Mouse (Mus musculus) midbrain, embryonic 16.5 days (tissue): ENCODE measurements at regions not wholly inside any gene's neighbourhood (a gene's known extent, or its start where the extent isn't known, plus 50 kb on each side); places are given as distances from the start of the nearest gene placed in this dataset.

Experiments
- ATAC-seq: fragments of 200-750 bp; cut with Nextera tagmentation; 2 replicates; pipeline ENCODE4 v1.8.0; 2017; ENCODE audit warnings: moderate TSS enrichment
- H3K27ac ChIP-seq: fragments of 300-500 bp; sonication (generic); 2 replicates; pipeline ENCODE4 v1.5.1; 2014; ENCODE audit warnings: mild to moderate bottlenecking, low read length, mixed read lengths
- H3K27me3 ChIP-seq: fragments of 300-500 bp; sonication (generic); 2 replicates; pipeline ENCODE4 v1.6.1; 2014; ENCODE audit warnings: low read depth, low read length, mixed read lengths; ENCODE audit not compliant: control insufficient read depth, insufficient read depth
- H3K36me3 ChIP-seq: fragments of 300-500 bp; sonication (generic); 2 replicates; pipeline ENCODE4 v1.6.1; 2014; ENCODE audit warnings: mild to moderate bottlenecking, low read length, moderate library complexity, mixed read lengths; ENCODE audit not compliant: control insufficient read depth, insufficient read depth
- H3K4me1 ChIP-seq: fragments of 300-500 bp; sonication (generic); 2 replicates; pipeline ENCODE4 v1.6.1; 2014; ENCODE audit warnings: mild to moderate bottlenecking, low read length, mixed read lengths; ENCODE audit not compliant: control insufficient read depth, insufficient read depth
- H3K4me2 ChIP-seq: fragments of 300-500 bp; sonication (generic); 2 replicates; pipeline ENCODE4 v1.6.1; 2014; ENCODE audit warnings: mild to moderate bottlenecking, low read length, mixed read lengths
- H3K4me3 ChIP-seq: fragments of 300-500 bp; sonication (generic); 2 replicates; pipeline ENCODE4 v1.5.1; 2014; ENCODE audit warnings: low read depth, mild to moderate bottlenecking, low read length, moderate library complexity, mixed read lengths
- H3K9ac ChIP-seq: fragments of 300-500 bp; sonication (generic); 2 replicates; pipeline ENCODE4 v1.6.1; 2014; ENCODE audit warnings: low read depth, low read length, mixed read lengths
- H3K9me3 ChIP-seq: fragments of 300-500 bp; sonication (generic); replicated peaks from 2 replicates; pipeline ENCODE4 v1.6.1; 2014; ENCODE audit warnings: mild to moderate bottlenecking, low read length, mixed read lengths; ENCODE audit not compliant: control insufficient read depth, poor library complexity, severe bottlenecking
- WGBS: fragments of 180-500 bp; shearing (Covaris S2); extraction: QIAGEN DNeasy Blood & Tissue Kit; methylation state at CpG from one replicate; pipeline ENCODE4 v1.1.7; 2014; 5-methylcytosine and 5-hydroxymethylcytosine counted together

DNA sequence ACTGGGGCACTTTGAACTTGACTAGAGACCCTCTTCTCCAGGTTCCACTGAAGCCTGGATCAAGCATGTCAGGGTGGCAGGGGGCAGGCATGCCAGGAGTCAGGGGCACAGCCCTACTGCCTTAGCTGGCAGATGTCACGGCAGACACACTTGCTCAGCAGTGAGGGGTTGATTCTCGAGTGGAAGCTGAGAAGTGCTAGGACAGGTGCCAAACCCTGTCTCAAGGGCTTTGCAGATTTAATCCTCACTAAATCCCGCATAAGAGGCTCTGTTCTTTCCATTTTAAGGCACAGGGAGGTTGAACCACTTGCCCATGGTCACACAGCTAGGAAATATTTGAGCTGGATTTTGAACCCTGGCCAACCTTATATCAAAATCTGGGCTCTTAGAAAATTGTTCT is 223.5 kb upstream of the Mvb12b start:
- Histone ChIP-seq H3K36me3 (no peaks in the 10 kb centered on the region), H3K9ac (no peak overlapping the region), H3K9me3 (no peaks in the 10 kb centered on the region), H3K27me3 (no peaks in the 10 kb centered on the region), H3K4me2 (no peak overlapping the region), H3K27ac (no peak overlapping the region), H3K4me3 (no peak overlapping the region), H3K4me1 (peaks cover 14% of the 10 kb centered on the region)
- ATAC-seq: no peak
- 26% methylated on average over 3 of the region's 3 CpGs for WGBS

DNA sequence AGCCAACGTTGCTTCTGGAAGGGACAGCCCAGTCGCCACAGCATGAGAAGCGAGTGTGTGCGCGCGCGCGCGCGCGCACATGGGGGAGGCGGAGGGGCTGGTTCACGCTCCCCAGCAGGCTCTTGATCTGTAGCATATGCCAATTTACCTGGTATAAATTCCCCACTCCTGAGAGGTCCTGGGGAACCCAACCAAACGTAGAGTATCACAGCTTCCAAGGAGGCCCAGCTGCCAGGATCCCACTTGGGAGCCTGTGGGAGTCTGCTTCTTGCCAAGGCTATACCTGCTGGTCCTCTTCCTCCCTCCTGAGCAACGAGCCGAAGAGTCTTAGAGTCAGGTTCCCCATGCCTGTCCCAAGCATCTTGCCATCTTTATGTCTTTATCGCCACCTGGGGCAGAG is 222.8 kb upstream of the Mvb12b start:
- H3K27me3 ChIP-seq: no peaks in the 10 kb centered on the region
- H3K9ac ChIP-seq: no peak overlapping the region
- H3K36me3 ChIP-seq: no peaks in the 10 kb centered on the region
- no peak overlapping the region for H3K4me3 ChIP-seq
- H3K4me1 ChIP-seq: peaks cover 20% of the 10 kb centered on the region
- ATAC-seq: no peak
- no peaks in the 10 kb centered on the region for H3K9me3 ChIP-seq
- WGBS: 88% methylated on average over 17 of the region's 17 CpGs
- no peak overlapping the region for H3K4me2 ChIP-seq
- H3K27ac ChIP-seq: no peak overlapping the region

DNA sequence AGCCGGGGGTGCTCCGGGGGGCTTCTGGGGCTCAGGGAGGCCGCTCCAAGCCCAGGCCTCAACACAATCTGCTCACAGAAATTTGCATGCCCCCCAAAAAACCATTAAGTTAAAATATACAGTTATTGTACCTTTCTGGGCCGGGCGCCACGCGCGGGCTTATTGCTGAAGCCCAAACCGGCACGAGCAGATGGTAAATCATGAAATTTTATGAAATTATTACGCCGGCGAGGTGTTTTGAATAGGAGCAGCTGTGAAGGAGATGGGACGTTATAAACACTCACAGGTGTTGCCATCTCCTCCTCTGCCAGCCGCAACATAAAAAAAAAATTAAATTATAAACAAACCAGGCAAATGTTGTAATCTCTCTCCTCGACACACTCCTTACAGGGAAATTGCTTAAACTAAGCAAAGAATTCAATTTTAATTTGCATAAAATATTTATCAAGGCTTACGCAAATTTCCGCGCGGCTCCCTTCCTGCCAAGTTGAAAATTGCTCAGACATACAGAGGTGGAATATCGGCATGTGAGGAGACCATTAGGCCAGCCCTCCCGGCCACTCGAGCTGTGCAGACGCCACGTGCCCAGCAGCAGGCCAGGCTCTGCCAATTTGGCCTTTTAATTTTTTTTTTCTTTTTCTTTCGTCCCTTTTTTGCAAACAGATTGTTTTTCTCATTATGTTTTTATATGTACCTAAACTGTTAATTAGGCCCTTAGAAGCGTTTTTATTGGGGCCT is 220.0 kb upstream of the Mvb12b start:
- Histone ChIP-seq H3K36me3 (no peaks in the 10 kb centered on the region), H3K4me3 (no peak overlapping the region), H3K27ac (peak overlapping the region; percentile 91), H3K4me1 (peaks cover 20% of the 10 kb centered on the region), H3K27me3 (no peaks in the 10 kb centered on the region), H3K9ac (peak overlapping the region; percentile 44), H3K4me2 (peak overlapping the region; percentile 48), H3K9me3 (no peaks in the 10 kb centered on the region)
- ATAC-seq: peak; percentile 61; the same call in 1 of the 2 replicates
- WGBS: 28% methylated on average over 27 of the region's 27 CpGs

DNA sequence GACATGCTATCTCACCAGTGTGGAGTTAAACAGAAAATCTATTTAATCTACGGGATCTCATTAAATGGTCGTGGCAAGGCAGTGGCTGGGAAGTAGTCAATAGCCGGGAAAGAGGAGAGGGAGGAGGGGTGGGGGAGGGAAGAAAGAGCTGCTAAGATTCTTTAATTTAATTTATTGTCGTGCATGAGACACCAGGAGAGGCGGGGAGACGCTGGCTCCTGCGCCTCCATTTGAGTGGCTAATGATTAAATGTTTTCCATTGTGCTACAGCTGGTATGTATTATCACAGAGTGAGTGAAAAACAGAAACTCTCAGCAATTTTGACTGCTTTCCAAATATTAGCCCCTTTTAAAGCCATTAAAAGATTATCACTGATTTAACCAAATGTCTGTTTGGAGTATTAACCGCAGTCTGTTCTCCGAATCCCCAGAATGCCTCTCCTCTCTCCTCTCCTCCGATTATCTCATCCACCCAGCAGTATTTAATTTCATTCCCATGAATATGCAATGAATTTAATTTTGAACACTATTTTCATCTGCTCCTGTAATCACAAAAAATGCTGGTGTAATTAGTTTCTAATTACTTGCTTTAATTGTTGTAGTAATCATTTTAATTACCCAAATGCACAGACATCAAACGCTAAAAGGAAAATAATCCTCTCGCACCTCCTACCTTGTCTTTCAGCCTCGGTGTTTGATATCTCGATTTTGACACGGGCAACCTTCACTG is 219.3 kb upstream of the Mvb12b start:
- no peaks in the 10 kb centered on the region for H3K36me3 ChIP-seq
- H3K27me3 ChIP-seq: no peaks in the 10 kb centered on the region
- H3K9ac ChIP-seq: peak overlapping the region; percentile 44
- H3K9me3 ChIP-seq: no peaks in the 10 kb centered on the region
- H3K4me2 ChIP-seq: peak overlapping the region; percentile 48
- peaks cover 20% of the 10 kb centered on the region for H3K4me1 ChIP-seq
- peak; percentile 37; the same call in 1 of the 2 replicates for ATAC-seq
- peak overlapping the region; percentile 91 for H3K27ac ChIP-seq
- H3K4me3 ChIP-seq: peak overlapping the region; percentile 16; the same call in 1 of the 2 replicates
- 10% methylated on average over 15 of the region's 15 CpGs for WGBS

DNA sequence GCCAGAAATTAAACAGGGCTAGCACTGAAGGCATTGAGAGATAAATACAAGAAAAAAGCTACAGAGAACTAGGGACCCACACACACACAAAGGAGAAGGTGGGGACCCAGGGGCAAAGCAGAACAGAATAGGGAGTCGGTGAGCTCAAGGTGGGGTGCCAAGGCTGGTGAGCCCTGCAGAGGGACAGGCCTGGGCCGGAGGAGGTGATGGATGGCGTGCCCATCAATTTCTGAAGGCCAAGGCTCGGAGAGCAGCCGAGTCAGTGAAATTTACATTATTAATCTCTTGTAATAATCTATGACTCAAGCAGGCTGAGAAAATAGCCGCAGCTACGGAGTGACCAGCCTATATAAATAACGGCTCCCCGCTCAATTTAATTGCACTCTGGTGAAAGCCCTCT is 218.5 kb upstream of the Mvb12b start:
- Histone ChIP-seq H3K4me1 (peaks cover 20% of the 10 kb centered on the region), H3K27me3 (no peaks in the 10 kb centered on the region), H3K9me3 (no peaks in the 10 kb centered on the region), H3K27ac (peak overlapping the region; percentile 91), H3K4me3 (peak overlapping the region; percentile 16; the same call in 1 of the 2 replicates), H3K36me3 (no peaks in the 10 kb centered on the region), H3K4me2 (peak overlapping the region; percentile 48), H3K9ac (peak overlapping the region; percentile 40; the same call in 1 of the 2 replicates)
- ATAC-seq: peak; percentile 43; the same call in 1 of the 2 replicates
- 16% methylated on average over 9 of the region's 9 CpGs for WGBS

DNA sequence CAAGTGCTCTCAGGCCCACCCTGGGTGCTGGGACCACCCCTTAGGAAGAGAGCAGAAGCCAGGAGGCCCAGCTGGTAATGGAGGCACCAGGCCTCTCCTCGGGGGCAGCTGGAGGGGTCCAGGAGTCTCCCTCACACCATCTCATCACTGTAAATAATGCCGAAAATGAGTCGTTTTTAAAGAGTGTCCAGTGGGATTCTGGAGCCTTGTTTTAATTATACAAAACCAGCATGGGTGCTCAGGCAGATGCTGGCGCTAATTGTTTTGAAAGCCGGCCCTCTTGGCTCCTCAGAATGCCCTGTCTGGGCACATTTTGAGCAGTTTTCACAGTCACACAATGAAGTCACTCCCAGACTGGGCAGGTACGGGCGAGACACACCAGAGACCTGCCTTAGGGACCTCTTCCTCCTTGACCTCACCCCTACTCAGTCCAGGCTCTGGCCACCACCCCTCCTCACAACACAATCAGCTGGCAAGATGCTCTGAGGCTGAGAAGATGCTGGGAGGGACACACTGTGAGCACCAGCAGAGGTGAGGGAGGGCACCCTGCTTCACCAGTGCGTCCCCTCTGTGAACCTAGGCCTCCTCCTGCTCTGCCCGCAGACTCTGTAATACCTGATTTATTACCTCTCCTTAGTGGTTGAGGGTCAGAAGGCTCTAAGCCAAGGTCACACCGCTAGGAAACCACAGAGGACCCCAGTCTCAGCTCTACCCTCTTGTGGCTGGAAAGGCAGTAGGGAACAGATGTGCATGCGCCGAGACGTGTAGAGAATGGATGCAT is 217.7 kb upstream of the Mvb12b start:
- whole genome bisulfite sequencing: 53% methylated on average over 13 of the region's 13 CpGs
- H3K4me3 ChIP-seq: no peak overlapping the region
- peak overlapping the region; percentile 91 for H3K27ac ChIP-seq
- peak; percentile 16; the same call in 1 of the 2 replicates for ATAC-seq
- H3K9me3 ChIP-seq: no peaks in the 10 kb centered on the region
- H3K4me1 ChIP-seq: peaks cover 20% of the 10 kb centered on the region
- H3K27me3 ChIP-seq: no peaks in the 10 kb centered on the region
- no peaks in the 10 kb centered on the region for H3K36me3 ChIP-seq
- peak overlapping the region; percentile 40; the same call in 1 of the 2 replicates for H3K9ac ChIP-seq
- H3K4me2 ChIP-seq: peak overlapping the region; percentile 48

DNA sequence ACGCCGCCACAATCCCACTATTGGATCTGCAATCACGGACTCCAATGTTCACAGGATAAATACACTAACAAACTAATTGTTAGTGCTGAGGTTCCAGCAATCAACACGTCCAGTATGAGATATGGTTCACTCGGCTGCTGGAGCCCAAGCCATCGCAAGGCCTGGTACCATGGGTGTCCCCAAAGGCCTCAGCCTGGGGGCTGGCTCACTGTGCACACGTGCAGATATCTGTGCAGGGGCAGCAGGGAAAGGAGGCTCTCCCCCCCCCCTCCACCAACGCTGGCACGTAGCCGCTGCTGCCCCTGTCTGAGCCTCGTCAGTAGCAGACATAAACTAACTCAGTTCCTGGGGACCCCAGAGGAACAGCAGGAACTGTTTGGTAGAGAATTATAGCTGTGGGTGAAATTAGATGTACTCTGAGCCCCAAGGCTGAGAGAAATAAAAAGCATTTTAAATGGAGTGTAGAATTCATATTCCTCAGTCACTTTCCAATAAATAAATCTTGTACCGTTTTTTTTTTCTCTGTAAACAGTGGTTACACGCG is 210.3 kb upstream of the Mvb12b start:
- Histone ChIP-seq H3K9ac (no peak overlapping the region), H3K4me1 (peaks cover 7% of the 10 kb centered on the region)

DNA sequence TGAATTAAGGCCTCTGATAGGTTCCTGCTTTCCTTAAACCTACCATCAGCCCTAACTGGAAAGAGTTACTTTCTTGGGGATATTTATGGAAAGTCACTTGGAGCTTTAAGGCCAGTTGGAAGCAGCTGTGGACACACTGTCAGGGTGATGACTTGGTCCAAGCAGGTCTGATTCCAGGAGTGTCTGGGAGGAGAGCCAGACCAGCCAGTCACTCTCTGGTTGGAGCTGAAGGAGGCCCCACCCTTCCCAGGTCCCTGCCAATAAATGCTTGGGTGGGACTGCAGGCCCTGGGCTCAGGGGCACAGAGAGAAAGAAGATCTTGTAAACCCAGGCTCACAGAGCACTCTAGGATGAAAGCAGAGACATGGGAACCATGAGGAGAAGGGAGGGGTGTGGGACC is 208.8 kb upstream of the Mvb12b start:
- Histone ChIP-seq H3K27ac (no peak overlapping the region), H3K9me3 (no peaks in the 10 kb centered on the region)

More for the DNA sequence above, 210.3 kb upstream of the Mvb12b start:
- Histone ChIP-seq H3K4me2 (no peak overlapping the region), H3K9me3 (no peaks in the 10 kb centered on the region), H3K4me3 (no peak overlapping the region), H3K36me3 (no peaks in the 10 kb centered on the region), H3K27ac (peak overlapping the region; percentile 13; the same call in 1 of the 2 replicates), H3K27me3 (no peaks in the 10 kb centered on the region)
- no peak for ATAC-seq
- 53% methylated on average over 14 of the region's 14 CpGs for WGBS

More for the DNA sequence above, 208.8 kb upstream of the Mvb12b start:
- no peak overlapping the region for H3K4me2 ChIP-seq
- no peak overlapping the region for H3K9ac ChIP-seq
- H3K27me3 ChIP-seq: no peaks in the 10 kb centered on the region
- no peak for ATAC-seq
- H3K4me1 ChIP-seq: peaks cover 11% of the 10 kb centered on the region
- no peak overlapping the region for H3K4me3 ChIP-seq
- no peaks in the 10 kb centered on the region for H3K36me3 ChIP-seq
